Mouse (Mus musculus) MEL (cell line): ENCODE data around the gene Oaz1.

Source experiments
- E2F4 ChIP-seq: IDR thresholded peaks from 2 replicates; pipeline ENCODE4 v1.6.1; 2011; ENCODE audit warnings: low read depth, low read length, improper control_type of control experiment, borderline replicate concordance
- EP300 ChIP-seq, 2 experiments: IDR thresholded peaks; 2 replicates each; pipeline ENCODE4 v1.6.1; 2011; ENCODE audit warnings: improper control_type of control experiment in 2 of 2, low read length in 2 of 2, low read depth in 1 of 2, mild to moderate bottlenecking in 1 of 2
- MAZ ChIP-seq: IDR thresholded peaks from 2 replicates; pipeline ENCODE4 v1.6.1; 2012; ENCODE audit warnings: low read depth, mild to moderate bottlenecking, inconsistent platforms, low read length, improper control_type of control experiment
- MYC ChIP-seq: IDR thresholded peaks from 2 replicates; pipeline ENCODE4 v1.6.1; 2011; ENCODE audit warnings: low read depth, mild to moderate bottlenecking, low read length, improper control_type of control experiment, moderate library complexity
- NELFE ChIP-seq: IDR thresholded peaks from 2 replicates; pipeline ENCODE4 v1.6.1; 2011; ENCODE audit warnings: low read depth, low read length, improper control_type of control experiment
- SMC3 ChIP-seq: IDR thresholded peaks from 2 replicates; pipeline ENCODE4 v1.6.1; 2011; ENCODE audit warnings: low read depth, low read length, improper control_type of control experiment
- TCF12 ChIP-seq: IDR thresholded peaks from 2 replicates; pipeline ENCODE4 v1.6.1; 2014; ENCODE audit warnings: low read depth, mild to moderate bottlenecking, inconsistent platforms, low read length, improper control_type of control experiment, moderate library complexity
- ZNF384 ChIP-seq: IDR thresholded peaks from 2 replicates; pipeline ENCODE4 v1.6.1; 2012; ENCODE audit warnings: low read depth, mild to moderate bottlenecking, inconsistent platforms, low read length, improper control_type of control experiment

DNA sequence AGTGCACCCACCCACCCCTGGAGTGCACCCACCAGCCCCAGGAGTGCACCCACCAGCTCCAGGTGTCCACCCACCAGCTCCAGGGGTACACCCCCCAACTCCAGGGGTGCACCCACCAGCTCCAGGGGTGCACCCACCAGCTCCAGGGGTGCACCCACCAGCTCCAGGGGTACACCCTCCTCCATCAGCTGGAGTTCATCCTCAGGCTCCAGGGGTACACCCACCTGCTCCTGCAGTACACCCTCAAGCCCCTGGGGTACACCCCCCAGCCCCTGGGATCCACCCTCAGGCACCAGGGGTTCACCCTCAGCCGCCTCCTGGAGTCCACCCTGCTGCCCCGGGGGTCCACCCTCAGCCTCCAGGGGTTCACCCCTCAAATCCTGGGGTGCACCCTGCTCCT is 22.1 kb upstream of the Oaz1 start:
- TF ChIP-seq NELFE (no peak), MYC (no peak), TCF12 (no peak), E2F4 (no peak), SMC3 (no peak), EP300 (IDR thresholded peaks at IDR 0.05; ENCODE audit: low read depth in 1 of 2, low read length in 2 of 2) (no peak), MAZ (no peak), ZNF384 (no peak)
